Mouse (Mus musculus) activated CD4-positive, CD25-positive, alpha-beta regulatory T cell, adult 4 months (primary cell): ENCODE results near the gene Hacd2. TPM values are rescaled to one million over a fixed set of nuclear protein-coding genes. Genes with fewer than 3 reads are reported as not detected.

ENCODE experiments used
- ATAC-seq: one replicate; pipeline ENCODE4 v1.8.0; 2017
- polyA plus RNA-seq, 2 experiments: library from polyadenylated mRNA; unstranded; fragments of 100-300 nt; shearing (Covaris generic); gene quantifications; one replicate each; pipeline ENCODE4 v1.2.1; 2017

Hacd2 gene
- polyA plus RNA-seq, 2 experiments from 2014 or later, result 13.1 to 15.4 TPM

DNA sequence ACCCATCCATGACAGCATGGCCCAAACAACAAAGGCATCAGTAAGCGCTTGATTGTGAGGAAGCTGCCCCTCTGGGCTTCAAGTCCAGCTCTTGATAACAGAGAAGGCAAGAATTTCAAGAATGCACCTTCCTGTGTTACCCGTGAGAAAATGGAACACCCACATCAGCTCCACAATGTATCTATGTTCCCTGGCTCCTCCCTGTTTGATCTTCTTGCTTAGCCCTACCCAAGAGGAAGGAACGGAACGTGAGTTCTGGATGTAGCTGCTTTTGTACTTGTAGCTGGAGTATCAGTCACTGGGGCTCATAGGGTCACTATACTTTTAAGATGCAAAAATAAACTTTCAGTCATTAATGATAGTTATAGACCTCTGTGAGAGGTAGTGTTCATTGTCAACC lies 98.4 kb downstream of the Hacd2 start:
- ATAC-seq, result no peak

DNA sequence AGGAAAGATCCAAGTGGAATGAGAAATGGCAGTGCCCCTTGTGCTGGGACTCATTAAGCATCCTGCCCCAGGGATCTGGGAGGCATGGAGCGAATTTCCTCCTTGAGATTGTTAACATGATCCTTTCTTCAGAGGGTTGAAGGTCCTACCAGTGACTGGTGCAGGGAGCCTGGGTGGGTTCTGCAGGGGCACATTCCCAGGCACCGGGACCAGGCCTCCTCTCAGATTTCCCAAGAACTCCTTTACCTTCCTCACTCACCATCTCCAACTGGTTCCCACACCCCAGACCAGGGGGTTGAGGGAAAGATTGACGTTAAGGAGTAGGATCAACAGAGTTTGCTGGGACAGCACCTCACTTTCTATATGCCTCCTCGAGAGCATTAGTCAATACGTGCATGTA lies 105.0 kb downstream of the Hacd2 start:
- no peak for ATAC-seq

DNA sequence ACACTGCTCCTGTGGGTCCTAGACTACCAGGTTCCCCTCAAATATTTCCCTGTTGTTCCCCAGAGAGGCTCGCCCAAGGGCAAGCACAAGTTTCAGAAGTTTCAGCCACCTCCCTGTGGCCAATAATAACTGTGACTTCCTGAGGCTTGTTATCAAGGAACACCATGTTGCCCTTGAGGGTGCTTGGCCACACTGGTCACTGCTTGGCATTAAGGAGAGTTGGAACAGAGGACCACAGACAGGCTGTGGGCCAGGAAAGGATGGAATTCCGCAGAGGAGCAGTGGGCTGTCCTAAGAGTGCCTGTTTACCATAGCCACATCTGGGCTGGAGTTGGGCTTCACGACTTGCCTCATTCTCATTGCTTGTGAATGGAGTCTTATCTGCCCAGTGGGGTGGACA lies 107.9 kb downstream of the Hacd2 start:
- ATAC-seq, result no peak

- no peak for ATAC-seq
Measured at GRCm38 (mm10) chr16:35139416-35139815, 117.2 kb downstream of the Hacd2 start.

DNA sequence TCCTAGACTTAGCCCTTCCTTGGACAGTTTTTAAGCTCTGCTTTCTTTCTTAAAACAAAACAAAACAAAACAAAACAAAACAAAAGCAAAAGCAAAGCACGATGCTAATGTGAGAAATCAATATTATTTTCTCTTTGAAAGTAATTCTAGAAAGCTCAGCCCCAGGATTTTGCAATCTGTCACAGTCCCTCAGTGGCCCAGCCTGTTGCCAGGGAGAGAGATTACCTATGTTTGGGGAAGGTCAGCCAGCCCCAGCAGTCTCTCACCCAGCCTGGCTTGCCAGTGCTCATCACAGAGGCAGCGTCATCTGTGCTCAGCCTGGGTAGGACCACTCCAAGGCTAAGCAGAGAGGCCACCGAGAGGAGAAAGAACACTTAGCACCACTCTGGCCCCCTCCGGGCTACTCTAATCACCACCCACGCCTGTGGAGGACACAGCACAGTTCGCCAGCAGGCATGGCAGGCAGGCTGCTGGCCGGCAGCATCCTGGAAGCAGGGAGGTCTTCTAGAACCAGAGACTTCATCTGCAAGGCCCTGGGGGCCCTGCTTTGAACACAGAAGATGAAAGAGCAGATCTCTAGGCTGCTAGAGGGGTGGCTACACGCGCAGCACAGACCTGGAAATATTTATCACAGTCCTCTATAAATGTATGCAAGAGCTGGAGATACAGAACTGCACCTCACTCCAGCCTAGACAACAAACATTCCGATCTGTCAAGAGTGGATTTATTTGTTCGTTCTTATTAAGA lies 117.8 kb downstream of the Hacd2 start:
- ATAC-seq, result no peak

- ATAC-seq, result no peak
Measured at GRCm38 (mm10) chr16:35140620-35140975, 118.4 kb downstream of the Hacd2 start.

- ATAC-seq, result no peak
Measured at GRCm38 (mm10) chr16:35141839-35142238, 119.6 kb downstream of the Hacd2 start.

- ATAC-seq, result no peak
Measured at GRCm38 (mm10) chr16:35146153-35146552, 123.9 kb downstream of the Hacd2 start.

- ATAC-seq, result no peak
Measured at GRCm38 (mm10) chr16:35153146-35153755, 131.0 kb downstream of the Hacd2 start.

GRCm38 (mm10) chr16:35154245-35154640 lies 132.0 kb downstream of the Hacd2 start:
- no peak for ATAC-seq

DNA sequence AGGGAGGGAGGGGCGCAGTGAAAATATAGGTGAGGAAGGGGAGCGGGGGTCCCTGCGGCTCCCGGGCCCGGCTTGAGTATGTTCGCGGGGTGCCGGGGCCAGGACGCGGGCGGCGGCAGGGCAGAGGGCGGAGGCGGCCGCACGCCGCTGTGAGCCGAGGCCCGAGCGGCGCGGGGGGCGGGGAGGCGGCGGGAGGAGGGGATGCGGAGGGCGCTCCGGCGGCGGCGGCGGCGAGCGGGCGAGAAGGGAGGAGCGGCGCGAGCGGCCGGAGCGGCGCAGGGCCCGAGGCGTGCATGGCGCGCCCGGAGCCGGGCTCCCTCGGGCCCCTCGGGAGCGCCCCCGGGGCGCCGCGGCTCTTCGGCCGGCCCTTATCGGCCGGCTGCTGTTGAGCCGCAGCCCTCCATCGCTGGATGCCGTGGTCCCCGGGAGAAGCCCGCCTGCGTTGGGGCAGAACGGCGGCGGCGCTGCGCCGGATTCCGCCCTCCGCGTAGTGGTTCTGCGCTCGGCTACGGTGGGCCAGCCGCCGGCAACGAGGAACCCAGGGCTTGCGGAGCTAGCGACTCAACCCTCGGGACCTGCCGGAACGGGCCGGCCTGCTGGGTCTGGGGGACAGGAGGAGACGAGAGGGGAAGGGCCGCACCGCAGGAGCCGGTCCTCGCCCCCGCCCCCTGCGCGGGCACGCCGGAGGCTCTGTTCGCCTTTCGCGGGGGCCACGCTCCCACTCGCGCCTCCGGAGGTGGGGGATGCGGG lies 132.6 kb downstream of the Hacd2 start, which contains the start of gene Adcy5:
Gene Adcy5, plus strand, starts transcription at position 237 of the 750 bp plus-strand sequence.
- ATAC-seq, result no peak

- no peak for ATAC-seq
Measured at GRCm38 (mm10) chr16:35155391-35156305, 133.4 kb downstream of the Hacd2 start.

DNA sequence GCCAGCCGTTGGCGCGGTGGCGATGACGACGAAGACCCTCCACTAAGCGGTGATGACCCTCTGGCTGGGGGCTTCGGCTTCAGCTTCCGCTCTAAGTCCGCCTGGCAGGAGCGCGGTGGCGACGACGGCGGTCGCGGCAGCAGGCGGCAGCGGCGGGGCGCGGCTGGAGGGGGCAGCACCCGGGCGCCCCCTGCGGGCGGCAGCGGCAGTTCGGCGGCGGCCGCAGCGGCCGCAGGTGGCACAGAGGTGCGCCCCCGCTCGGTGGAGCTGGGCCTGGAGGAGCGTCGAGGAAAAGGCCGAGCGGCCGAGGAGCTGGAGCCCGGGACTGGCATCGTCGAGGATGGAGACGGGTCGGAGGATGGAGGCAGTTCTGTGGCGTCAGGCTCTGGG lies 134.1 kb downstream of the Hacd2 start:
- no peak for ATAC-seq

- ATAC-seq, result no peak
Measured at GRCm38 (mm10) chr16:35156832-35157231, 134.6 kb downstream of the Hacd2 start.

Other genes starting within 250 kb of the Hacd2 start
- under 1 TPM; 0.19 to 0.22 TPM for gene Adcy5, start 132.4 kb downstream of the Hacd2 start, polyA plus RNA-seq